Mouse (Mus musculus) liver (tissue): Measurements from ENCODE around the gene Cdk14.
A peak's percentile ranks its signal among the peaks of the same experiment; 100 is the strongest.
"Not testable (repeated sequence)": the region's sequence is repeated elsewhere in the genome, so short reads cannot be mapped to it uniquely, and the experiment has no call there.

ENCODE experiments used
- DNase-seq: peaks from one replicate; pipeline ENCODE4 v3.0.0-alpha.2; 2020; ENCODE audit warnings: mixed read lengths

Cdk14 gene

DNA sequence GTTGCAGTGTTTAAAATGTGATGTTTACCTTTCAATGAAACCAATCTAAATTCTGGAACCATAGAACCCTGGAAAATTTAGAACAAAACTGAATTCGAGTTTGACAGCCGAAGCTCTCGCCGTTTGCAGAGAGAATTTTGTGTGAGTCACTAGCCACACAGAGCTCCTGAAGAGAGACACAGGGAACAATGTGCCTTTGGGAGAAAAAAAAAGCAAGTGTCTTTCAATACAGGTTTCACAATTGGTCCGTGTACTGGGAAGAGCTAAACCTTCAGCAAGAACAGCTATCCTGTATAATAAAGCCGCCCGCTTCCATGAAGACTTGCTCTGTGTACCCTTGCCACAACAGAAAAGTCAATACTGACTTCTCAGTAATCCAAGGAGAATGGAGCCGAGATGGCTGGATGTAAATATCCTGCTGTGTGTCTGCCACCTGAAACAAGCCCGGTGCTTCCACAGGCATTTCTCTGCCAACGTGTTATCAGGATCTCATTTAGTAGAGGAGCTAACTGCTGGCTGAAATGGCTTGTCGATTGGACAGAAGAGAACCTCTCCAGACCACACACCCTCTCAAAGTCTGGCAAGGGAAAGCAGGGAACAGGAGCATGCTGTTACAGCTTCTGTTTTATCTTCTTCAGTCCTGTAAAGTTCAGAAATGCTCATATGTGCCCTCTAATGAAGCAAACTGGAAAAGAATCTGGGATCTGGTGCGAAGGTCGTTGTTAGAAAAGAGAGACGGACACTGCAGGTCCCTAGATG is 159.0 kb downstream of the Cdk14 start:
- no peak for DNase-seq

GRCm38 (mm10) chr5:5260309-5260708 is 159.8 kb downstream of the Cdk14 start:
- no peak for DNase-seq

DNA sequence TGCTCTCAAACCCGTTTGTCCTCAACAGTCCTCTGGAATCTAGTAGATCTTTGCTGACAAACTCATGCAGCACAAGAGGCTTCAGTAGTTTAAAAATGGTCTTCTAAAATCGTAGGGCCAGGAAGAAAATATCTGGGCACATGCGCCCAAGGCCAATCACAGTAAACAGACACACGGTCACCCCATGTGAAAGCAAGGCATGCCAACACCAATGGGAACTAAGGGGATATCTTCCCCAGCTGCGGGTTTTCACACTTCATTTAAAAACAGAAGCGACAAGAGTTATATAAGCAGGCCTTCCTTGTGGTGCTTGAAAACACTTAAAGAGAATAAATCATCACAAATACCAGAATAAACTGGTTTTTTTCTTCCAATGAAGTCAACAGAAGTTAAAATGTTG is 165.7 kb downstream of the Cdk14 start:
- DNase-seq = no peak

DNA sequence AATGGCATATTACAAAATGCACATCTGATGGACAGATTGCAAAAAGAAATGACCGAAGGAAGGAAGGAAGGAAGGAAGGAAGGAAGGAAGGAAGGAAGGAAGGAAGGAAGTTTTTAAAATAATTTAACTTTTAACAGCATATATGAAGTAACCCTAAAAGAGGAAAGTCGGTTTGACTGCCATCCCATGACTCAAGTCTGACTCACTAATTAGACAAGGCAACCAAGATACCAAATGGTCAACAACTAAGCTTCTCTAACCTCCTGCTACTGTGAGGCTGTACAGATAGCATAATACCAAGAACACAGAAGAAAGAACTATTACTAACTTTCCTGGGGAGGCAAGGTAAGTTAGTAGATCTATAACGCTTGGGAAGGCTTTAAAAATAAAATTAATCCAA is 166.9 kb downstream of the Cdk14 start:
- DNase-seq = no peak

DNA sequence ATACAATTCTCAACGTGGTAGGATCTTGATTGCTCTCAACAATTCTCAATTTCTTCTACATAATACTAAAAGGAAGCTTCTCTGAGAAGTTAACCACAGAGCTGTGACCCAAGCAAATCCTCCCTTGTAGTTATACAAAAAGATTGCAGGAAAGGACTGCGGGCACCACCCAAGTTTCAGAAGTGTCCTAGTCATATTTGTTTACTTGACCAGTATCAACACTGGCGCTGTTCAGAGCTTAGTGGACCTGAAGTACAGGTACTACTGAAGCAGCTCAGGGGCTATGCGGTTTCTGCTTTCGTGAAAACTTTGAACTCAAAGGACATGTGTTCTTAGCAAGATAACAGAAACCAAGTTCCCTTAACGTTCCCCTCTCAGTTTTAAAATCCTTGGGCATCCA is 172.4 kb downstream of the Cdk14 start:
- DNase-seq = no peak

- no peak for DNase-seq
Observed at GRCm38 (mm10) chr5:5246534-5247175, 173.5 kb downstream of the Cdk14 start.

DNA sequence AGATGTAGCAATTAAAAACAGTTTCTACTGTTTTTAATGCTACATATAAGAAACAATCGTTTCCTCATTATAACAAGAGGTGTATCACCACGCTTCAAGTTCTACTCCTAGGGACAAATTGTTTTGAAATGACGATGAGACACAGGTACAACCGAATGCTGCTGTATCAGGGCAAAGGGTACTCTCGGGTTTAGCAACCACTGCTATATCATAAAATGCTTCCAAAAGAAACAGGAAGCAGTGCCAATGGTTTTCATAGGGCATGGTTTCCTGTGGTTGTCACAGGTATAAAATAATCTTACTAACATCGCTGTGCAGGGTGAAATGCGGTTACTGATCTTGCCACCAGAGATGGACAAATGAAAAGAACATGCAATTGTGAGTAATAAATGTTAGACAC is 174.9 kb downstream of the Cdk14 start:
- DNase-seq = no peak

- no peak for DNase-seq
Observed at GRCm38 (mm10) chr5:5243648-5244047, 176.5 kb downstream of the Cdk14 start.

- no peak for DNase-seq
Observed at GRCm38 (mm10) chr5:5242704-5243103, 177.4 kb downstream of the Cdk14 start.

DNA sequence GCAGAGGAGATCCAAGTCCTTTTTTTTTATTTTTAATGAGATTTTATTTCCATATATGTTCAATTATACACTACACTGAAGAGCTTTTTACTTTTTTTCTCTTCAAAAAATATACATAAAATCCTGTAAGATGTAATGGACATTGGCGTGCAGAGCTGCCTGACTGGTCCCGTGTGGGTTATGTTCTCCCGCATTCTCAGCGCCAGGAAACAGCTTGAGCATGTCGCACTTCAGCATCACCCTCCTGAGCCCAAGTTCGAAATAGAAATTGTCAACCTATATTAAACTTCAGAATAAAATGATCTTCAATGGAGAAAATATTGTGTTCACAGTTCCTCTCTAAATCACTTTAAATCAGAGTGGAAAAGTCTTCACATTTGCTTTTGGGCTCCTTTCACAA is 179.0 kb downstream of the Cdk14 start:
- no peak for DNase-seq

- no peak for DNase-seq
Observed at GRCm38 (mm10) chr5:5240121-5240520, 180.0 kb downstream of the Cdk14 start.

DNA sequence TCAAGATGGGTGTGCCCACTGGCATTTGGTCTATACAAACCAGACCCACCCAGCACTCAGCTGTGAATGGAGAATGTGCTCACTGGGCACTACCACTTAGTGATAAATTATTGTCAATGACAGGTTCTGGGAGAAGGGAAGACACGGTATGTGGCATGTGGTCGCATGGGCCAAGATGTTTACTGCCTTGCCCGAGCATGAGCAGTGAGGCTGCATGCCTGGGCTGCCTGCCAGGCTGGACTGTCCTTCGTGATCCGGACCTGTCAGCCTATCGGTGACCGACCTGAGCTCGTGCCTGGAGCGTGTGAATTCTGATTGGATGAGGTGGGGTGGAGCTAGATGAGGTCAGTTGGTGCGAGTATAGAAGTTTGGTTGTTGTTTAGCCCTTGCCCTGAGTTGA is 185.2 kb downstream of the Cdk14 start:
- DNase-seq = not testable (repeated sequence)

DNA sequence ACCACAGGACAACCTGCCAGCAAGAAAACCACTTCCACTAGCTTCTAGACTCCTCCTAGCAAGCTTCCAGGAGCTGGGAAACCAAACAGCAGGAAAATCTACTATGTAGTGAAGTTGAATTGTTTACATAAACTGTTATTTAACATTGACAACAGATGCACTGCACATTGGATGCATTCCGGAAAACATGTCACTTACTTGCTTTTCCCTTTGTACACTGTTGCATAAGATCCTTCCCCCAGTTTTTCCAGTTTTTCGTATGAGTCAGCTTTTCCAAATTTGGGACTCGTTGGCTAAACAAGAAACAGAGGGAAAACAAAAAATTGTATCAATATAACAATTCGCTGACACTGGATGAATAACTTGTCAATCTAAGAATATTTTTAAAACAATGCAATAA is 193.1 kb downstream of the Cdk14 start:
- DNase-seq = no peak

DNA sequence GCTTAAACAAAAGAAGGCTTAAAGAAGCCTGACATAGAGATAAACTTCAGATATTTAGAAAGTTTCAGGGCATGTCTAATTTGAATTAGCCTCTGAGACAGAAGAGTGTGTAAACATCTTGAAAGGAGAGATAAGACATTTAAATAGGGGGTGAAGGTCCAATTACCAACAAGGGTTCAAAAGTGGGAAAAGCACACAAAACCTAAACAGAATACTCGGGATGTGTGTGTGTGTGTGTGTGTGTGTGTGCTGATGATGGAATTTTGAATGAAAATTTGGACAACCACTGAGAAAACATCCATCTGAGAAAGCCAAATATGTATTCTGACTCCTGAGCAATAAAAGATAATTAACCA is 208.4 kb downstream of the Cdk14 start:
- DNase-seq = no peak

DNA sequence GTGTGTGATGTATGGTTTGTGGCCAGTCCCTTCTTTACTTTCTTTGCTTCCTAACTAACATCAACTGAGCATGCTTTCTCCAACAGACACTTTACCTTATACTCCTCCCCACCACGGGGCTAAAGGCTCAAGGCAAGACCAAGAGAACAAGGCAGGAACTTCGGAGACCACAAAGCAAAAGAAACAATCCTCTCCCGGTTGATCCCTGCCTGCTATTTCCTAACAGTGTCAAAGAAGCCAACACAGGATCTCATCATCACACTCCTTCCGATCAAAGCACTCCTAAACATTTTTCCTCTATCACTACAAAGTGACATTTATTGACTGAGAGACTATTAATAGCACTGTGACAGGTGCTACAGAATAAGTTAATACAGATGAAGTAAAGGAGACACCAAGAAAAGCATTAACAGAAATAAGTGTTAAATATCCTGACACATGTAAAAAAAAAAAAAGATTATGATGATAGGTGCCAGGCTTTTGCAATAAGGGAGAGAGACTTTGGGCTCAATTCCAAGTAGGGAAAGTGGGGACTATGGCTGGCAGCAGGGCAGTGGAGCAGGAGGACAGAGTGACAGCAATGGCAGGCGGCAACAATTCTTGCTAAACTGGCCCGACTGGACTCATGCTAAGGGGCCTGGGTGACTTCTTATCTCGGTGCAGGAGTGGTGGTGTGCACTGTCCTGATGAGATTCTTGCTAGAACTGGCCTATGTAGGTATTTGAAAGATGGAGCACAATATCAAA is 208.9 kb downstream of the Cdk14 start:
- DNase-seq = peak; percentile 58

- DNase-seq = no peak
Observed at GRCm38 (mm10) chr5:5208016-5208415, 212.1 kb downstream of the Cdk14 start.

- DNase-seq = no peak
Observed at GRCm38 (mm10) chr5:5206012-5206411, 214.1 kb downstream of the Cdk14 start.

DNA sequence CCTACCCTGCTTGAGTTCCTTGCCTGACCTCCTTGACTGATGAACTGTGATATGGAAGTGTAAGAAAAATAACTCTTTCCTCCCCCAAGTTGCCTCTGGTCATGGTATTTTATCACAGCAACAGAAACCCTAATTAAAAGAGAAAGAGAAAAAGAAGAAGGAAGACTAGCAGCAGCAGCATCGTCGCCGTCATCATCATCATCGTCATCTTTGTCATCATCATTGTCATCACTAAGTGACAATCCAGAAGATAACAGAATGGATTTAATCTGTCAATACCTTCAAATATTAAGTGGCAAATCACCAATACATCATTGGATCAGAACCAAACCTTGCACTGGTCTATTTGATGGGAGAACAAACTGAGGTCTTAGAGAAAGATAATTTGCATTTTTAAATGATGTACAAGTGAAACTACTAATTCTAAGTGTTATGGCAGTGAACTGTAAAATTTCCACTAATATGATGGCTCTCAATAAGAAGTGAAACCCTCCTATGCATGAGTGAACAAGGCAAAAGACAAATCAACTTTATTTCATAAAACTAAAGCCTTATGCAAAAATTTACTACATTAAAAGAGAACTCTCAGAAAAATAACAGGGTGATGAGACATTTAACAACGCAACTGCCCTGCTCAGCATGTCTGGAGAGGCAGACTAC is 225.4 kb downstream of the Cdk14 start:
- DNase-seq = no peak

DNA sequence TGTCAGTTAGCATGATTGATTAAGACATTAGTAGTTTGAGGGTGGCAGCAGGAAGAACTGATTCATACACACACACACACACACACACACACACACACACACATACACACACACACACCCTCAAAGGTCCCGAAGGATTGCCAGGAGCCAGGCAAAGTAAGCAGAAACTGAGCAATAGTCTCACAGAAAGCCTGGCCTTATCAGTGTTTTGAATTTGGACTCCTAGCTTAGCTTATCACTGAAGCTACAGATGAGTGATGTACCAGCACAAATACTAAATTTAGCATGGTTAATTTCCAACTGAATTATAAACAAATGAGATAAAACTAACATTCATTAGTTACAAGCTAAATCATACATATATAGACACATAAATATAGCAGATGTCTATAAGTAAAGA is 230.5 kb downstream of the Cdk14 start:
- DNase-seq = peak; percentile 58

DNA sequence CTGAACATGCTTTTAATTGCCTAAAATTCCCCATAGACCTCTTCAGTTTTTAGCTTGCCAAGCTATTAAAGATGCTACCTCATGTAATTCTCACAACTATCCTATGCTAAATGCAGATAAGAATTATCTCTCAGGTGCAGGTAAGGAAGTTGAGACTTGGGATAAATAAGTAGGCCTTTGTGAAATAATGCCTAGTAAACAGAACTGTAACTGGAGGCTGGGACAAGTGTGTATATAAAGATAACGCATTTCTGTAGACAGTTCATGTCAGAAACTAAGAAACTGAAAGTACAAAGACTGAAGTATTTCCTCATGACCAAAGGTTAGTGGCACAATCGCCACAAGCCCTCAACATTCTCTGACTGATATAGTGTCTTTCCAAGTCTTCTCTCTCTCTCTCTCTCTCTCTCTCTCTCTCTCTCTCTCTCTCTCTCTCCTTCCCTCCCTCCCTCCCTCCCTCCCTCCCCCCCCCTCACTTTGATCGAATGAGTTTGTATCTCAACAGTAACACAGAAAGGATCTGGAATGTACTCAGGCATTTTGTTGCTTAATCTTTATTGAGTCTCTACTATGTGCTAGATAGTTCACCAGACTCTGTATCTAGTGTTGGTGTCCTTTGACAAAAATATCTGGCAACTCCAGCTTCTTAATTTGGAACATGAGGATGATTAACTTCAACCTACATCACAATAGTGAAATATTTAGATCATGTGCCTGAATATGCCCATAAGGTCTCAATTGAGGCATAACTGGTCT is 233.9 kb downstream of the Cdk14 start:
- peak; percentile 23 for DNase-seq

GRCm38 (mm10) chr5:5185521-5185920 is 234.6 kb downstream of the Cdk14 start:
- no peak for DNase-seq

GRCm38 (mm10) chr5:5180711-5181110 is 239.4 kb downstream of the Cdk14 start:
- no peak for DNase-seq

- DNase-seq = no peak
Observed at GRCm38 (mm10) chr5:5180311-5180710, 239.8 kb downstream of the Cdk14 start.
